Mouse (Mus musculus) MEL-GATA-1-ER (cell line): ENCODE data around the gene Bmp8a.
A peak's percentile ranks its signal among the peaks of the same experiment; 100 is the strongest.
"Not testable (repeated sequence)": the region's sequence is repeated elsewhere in the genome, so short reads cannot be mapped to it uniquely, and the experiment has no call there.

ENCODE experiments used
- DNase-seq: peaks from one replicate; pipeline ENCODE4 v3.0.0-alpha.2; 2012; ENCODE audit warnings: low read depth; ENCODE audit errors: extremely low read depth

Bmp8a gene

GRCm38 (mm10) chr4:123342642-123343470 is at the start of gene Bmp8a:
Bmp8a (minus strand) TSS chr4:123343252.
- DNase-seq: peak; percentile 41

GRCm38 (mm10) chr4:123392187-123392586 is 49.1 kb upstream of the Bmp8a start:
- DNase-seq: no peak

GRCm38 (mm10) chr4:123385028-123385427 is 42.0 kb upstream of the Bmp8a start:
- no peak for DNase-seq

GRCm38 (mm10) chr4:123383173-123383572 is 40.1 kb upstream of the Bmp8a start:
- no peak for DNase-seq

- no peak for DNase-seq
Observed at GRCm38 (mm10) chr4:123382051-123382450, 39.0 kb upstream of the Bmp8a start.

- no peak for DNase-seq
Observed at GRCm38 (mm10) chr4:123381598-123381997, 38.5 kb upstream of the Bmp8a start.

GRCm38 (mm10) chr4:123376031-123376430 is 33.0 kb upstream of the Bmp8a start:
- DNase-seq: no peak

GRCm38 (mm10) chr4:123374316-123375008 is 31.4 kb upstream of the Bmp8a start:
- DNase-seq: no peak

GRCm38 (mm10) chr4:123363555-123363954 is 20.5 kb upstream of the Bmp8a start:
- no peak for DNase-seq

GRCm38 (mm10) chr4:123360771-123361170 is 17.7 kb upstream of the Bmp8a start:
- DNase-seq: no peak

- no peak for DNase-seq
Observed at GRCm38 (mm10) chr4:123358613-123359012, 15.6 kb upstream of the Bmp8a start.

GRCm38 (mm10) chr4:123355941-123356340 is 12.9 kb upstream of the Bmp8a start:
- DNase-seq: no peak

GRCm38 (mm10) chr4:123353271-123353877 is 10.3 kb upstream of the Bmp8a start:
- DNase-seq: no peak

- DNase-seq: peak; percentile 9
Observed at GRCm38 (mm10) chr4:123343471-123343789, 378 bp upstream of the Bmp8a start.

- no peak for DNase-seq
Observed at GRCm38 (mm10) chr4:123342091-123342641, 886 bp downstream of the Bmp8a start.

GRCm38 (mm10) chr4:123340232-123340631 is 2.8 kb downstream of the Bmp8a start:
- DNase-seq: peak; percentile 26

GRCm38 (mm10) chr4:123337693-123338092 is 5.4 kb downstream of the Bmp8a start:
- DNase-seq: no peak

- no peak for DNase-seq
Observed at GRCm38 (mm10) chr4:123335796-123336585, 7.1 kb downstream of the Bmp8a start.

- not testable (repeated sequence) for DNase-seq
Observed at GRCm38 (mm10) chr4:123335244-123335643, 7.8 kb downstream of the Bmp8a start.

GRCm38 (mm10) chr4:123334177-123334576 is 8.9 kb downstream of the Bmp8a start:
- DNase-seq: no peak

- no peak for DNase-seq
Observed at GRCm38 (mm10) chr4:123333151-123333550, 9.9 kb downstream of the Bmp8a start.
